Mouse (Mus musculus): Measurements from ENCODE around the gene Parp1. TPM values are rescaled to one million over a fixed set of nuclear protein-coding genes. Genes with fewer than 3 reads are reported as not detected.

Gene Parp1
- polyA plus RNA-seq (2017; shearing (Covaris generic)) = 10 to 100 TPM; 36.5 to 73.7 TPM

- peak; percentile 97 for ATAC-seq
These were observed at the start of gene Parp1 for GRCm38 (mm10) chr1:180568761-180569452. Gene Parp1, plus strand, starts transcription at chr1:180568924.

- no peak for ATAC-seq
These were observed 49.2 kb upstream of the Parp1 start for GRCm38 (mm10) chr1:180519520-180519919.

- no peak for ATAC-seq
These were observed 48.5 kb upstream of the Parp1 start for GRCm38 (mm10) chr1:180520190-180520589.

- ATAC-seq = no peak
These were observed 45.4 kb upstream of the Parp1 start for GRCm38 (mm10) chr1:180523320-180523719.

- ATAC-seq = no peak
These were observed 43.4 kb upstream of the Parp1 start for GRCm38 (mm10) chr1:180525301-180525700.

GRCm38 (mm10) chr1:180529847-180530246, 38.9 kb upstream of the Parp1 start:
- no peak for ATAC-seq

GRCm38 (mm10) chr1:180530457-180531263, 38.1 kb upstream of the Parp1 start:
- no peak for ATAC-seq

GRCm38 (mm10) chr1:180532671-180533070, 36.1 kb upstream of the Parp1 start:
- no peak for ATAC-seq

GRCm38 (mm10) chr1:180536719-180537118, 32.0 kb upstream of the Parp1 start:
- no peak for ATAC-seq

- no peak for ATAC-seq
These were observed 27.5 kb upstream of the Parp1 start for GRCm38 (mm10) chr1:180541251-180541650.

- ATAC-seq = no peak
These were observed 26.6 kb upstream of the Parp1 start for GRCm38 (mm10) chr1:180541883-180542711.

- ATAC-seq = no peak
These were observed 25.9 kb upstream of the Parp1 start for GRCm38 (mm10) chr1:180542712-180543371.

GRCm38 (mm10) chr1:180545918-180546545, 22.7 kb upstream of the Parp1 start:
- peak; percentile 84 for ATAC-seq

GRCm38 (mm10) chr1:180546798-180547750, 21.6 kb upstream of the Parp1 start:
- ATAC-seq = no peak

GRCm38 (mm10) chr1:180547751-180548669, 20.7 kb upstream of the Parp1 start:
- ATAC-seq = peak; percentile 42

- ATAC-seq = no peak
These were observed 19.0 kb upstream of the Parp1 start for GRCm38 (mm10) chr1:180549539-180550308.

- ATAC-seq = no peak
These were observed 18.0 kb upstream of the Parp1 start for GRCm38 (mm10) chr1:180550770-180551169.

- ATAC-seq = no peak
These were observed 11.8 kb upstream of the Parp1 start for GRCm38 (mm10) chr1:180556899-180557298.

GRCm38 (mm10) chr1:180559454-180559853, 9.3 kb upstream of the Parp1 start:
- ATAC-seq = no peak

Measured in CD4-positive, CD25-positive, alpha-beta regulatory T cell, adult 4 months (primary cell).